Comparison of ENCODE assay signal across 9 mouse cellular contexts in the genomic region with DNA sequence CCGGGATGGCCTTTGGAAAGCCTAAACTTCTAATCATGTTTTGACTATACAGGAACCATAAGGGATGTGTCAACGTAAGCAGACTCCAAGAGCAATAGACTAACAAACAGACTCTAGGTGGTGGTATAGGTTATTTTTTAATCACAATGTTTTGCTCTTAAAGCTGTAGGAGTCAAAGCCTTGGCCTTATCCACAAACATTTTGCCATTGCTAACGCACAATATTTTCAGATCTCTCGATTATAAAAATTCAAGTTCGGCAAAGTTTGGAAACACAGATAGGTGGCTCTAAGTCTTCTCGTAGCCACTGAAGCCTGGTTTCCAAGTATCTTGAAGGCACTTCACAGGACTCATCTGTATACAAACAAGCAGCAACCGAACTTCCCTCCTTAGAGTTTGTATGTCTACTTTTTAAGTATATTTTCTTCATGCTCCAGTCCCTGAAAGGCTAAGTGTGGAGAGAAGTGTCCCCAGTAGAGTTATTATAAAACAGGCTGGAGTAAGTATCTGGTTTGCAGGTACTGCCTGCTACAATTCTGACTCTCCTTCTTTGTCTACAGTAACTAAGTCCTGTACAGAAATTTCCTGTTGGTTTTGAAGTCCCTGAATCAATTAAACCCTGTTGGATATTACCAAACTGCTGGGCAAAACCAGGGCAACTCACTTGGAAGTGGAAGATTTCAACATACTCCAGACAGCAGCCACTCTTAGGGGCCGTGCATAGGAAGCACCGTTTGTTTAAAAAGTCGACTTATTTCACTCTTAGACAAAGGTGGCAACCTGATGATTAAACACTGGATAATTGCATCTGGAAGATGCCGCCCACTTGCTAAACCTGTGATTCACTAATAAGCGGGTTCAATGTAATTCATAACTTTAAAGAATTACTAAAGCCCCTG. TPM values are rescaled to one million over a fixed set of nuclear protein-coding genes. Genes with fewer than 3 reads are reported as not detected.
DNase-seq lines count a peak whose midpoint lies in the region; ATAC-seq lines count a peak whose summit lies in the region.
"Had no signal": no experiment of that assay in that cellular context is flagged by ENCODE, and none has a peak within 500 bp of the region (broad histone marks: within the 10 kb centered on the region; RNA-seq: fewer than 3 reads in every experiment).

No protein-coding gene starts in this region.

- H3K27me3 ChIP-seq in limb, embryonic 12.5 days = no peaks in the 10 kb centered on the region
- H3K27me3 ChIP-seq: CH12.LX had no signal

- H3K4me2 ChIP-seq in limb, embryonic 12.5 days = peak overlapping the region; percentile 71

- no peak overlapping the region for H3K27ac ChIP-seq in limb, embryonic 12.5 days

- peak overlapping the region; percentile 87 for H3K4me3 ChIP-seq in limb, embryonic 12.5 days (replicated peaks)

- H3K9me3 ChIP-seq in limb, embryonic 12.5 days = no peaks in the 10 kb centered on the region

- H3K36me3 ChIP-seq in limb, embryonic 12.5 days = no peaks in the 10 kb centered on the region; the same call in 1 of the 2 replicates

- ATAC-seq in erythroblast, adult 5-6 weeks (replicated peaks; ENCODE audit: low FRiP score, poor library complexity, severe bottlenecking) = peak; percentile 33
- no peak for ATAC-seq in limb, embryonic 12.5 days (ENCODE audit: insufficient number of reproducible peaks, insufficient read depth, low FRiP score, low TSS enrichment, low read depth)

- H3K9ac ChIP-seq in limb, embryonic 12.5 days (replicated peaks) = peak overlapping the region; percentile 97

- H3K4me1 ChIP-seq in limb, embryonic 12.5 days (replicated peaks) = peaks cover 22% of the 10 kb centered on the region

- 35% methylated on average over 12 of the region's 12 CpGs for WGBS in limb, embryonic 12.5 days

- peak; percentile 37 for DNase-seq in embryo, embryonic 10.5 days (ENCODE audit: low spot score)
- no peak for DNase-seq in embryo, embryonic 10 days (ENCODE audit: low spot score)
- peak; percentile 57 for DNase-seq in A20 (ENCODE audit: low read depth, low spot score)
- DNase-seq in retina, postnatal 1 day = peak; percentile 35
- no peak for DNase-seq in B cell, adult 2 months
- DNase-seq in urinary bladder, postnatal 25 days (ENCODE audit: low spot score) = no peak

RNA-seq across cellular contexts. Expression of gene Nrip1, which starts 2.7 kb away (rescaled TPM):
- total RNA-seq in erythroblast, adult 5-6 weeks (2015; ENCODE audit: low replicate concordance) = 66.7 and 71.5 TPM in 2 replicates
- total RNA-seq in erythroblast, adult 5-6 weeks (2017; ENCODE audit: low replicate concordance) = 68.1 and 82.0 TPM in 2 replicates
- 36.9 and 37.2 TPM in 2 replicates for polyA plus RNA-seq in limb, embryonic 12.5 days (2016; fragmentation: Nextera tagmentation; extraction: Ambion mirVana)
- total RNA-seq: CH12.LX had no signal

Comparison
In these comparisons a context has a peak if more than half of its experiments do, and no peak if none do; other contexts are left out.
1. DNase-seq: peak in embryo, embryonic 10.5 days (single experiment), A20 (single experiment) and retina, postnatal 1 day (single experiment); none in embryo, embryonic 10 days (single experiment), B cell, adult 2 months (0 of 2) and urinary bladder, postnatal 25 days (single experiment).